ENCODE assay signal across 10 mouse cellular contexts in genomic region chr19:36927800-36928361, GRCm38 (mm10). TPM values are rescaled to one million over a fixed set of nuclear protein-coding genes. Genes with fewer than 3 reads are reported as not detected.
DNase-seq lines count a peak whose midpoint lies in the region; ATAC-seq and TF ChIP-seq lines count a peak whose summit lies in the region.
"Had no signal": no experiment of that assay in that cellular context is flagged by ENCODE, and none has a peak within 500 bp of the region (broad histone marks: within the 10 kb centered on the region; RNA-seq: fewer than 3 reads in every experiment).

No protein-coding gene starts in this region.

- DNase-seq in heart, postnatal 10 days, result no peak
- no peak for DNase-seq in midbrain, embryonic 10.5 days (ENCODE audit: low spot score)
- DNase-seq in midbrain, postnatal 0 days (ENCODE audit: low spot score), result no peak
- peak; percentile 47 for DNase-seq in splenic B cell, adult 2 months (ENCODE audit: low read depth, low spot score)
- no peak for DNase-seq in cerebellum, postnatal 14 days
- DNase-seq in lung, postnatal 10 days, result no peak
- DNase-seq: left cerebral cortex, postnatal 4 days had no signal

- H3K27me3 ChIP-seq in heart, embryonic 12.5 days (replicated peaks), result no peaks in the 10 kb centered on the region
- H3K27me3 ChIP-seq in midbrain, embryonic 10.5 days (ENCODE audit: low read depth, poor library complexity, severe bottlenecking), result no peaks in the 10 kb centered on the region
- H3K27me3 ChIP-seq in midbrain, postnatal 0 days (ENCODE audit: insufficient read depth, low read length), result no peaks in the 10 kb centered on the region
- H3K27me3 ChIP-seq in limb, embryonic 13.5 days, result no peaks in the 10 kb centered on the region
- no peaks in the 10 kb centered on the region for H3K27me3 ChIP-seq in splenic B cell, adult 2 months (ENCODE audit: control insufficient read depth, insufficient read depth, low read length, poor library complexity, severe bottlenecking)

- no peak for ATAC-seq in heart, embryonic 12.5 days (ENCODE audit: insufficient number of reproducible peaks, low FRiP score)
- no peak for ATAC-seq in midbrain, postnatal 0 days (ENCODE audit: low FRiP score)
- no peak for ATAC-seq in limb, embryonic 13.5 days (ENCODE audit: low FRiP score, low read depth)
- ATAC-seq: inflammation-experienced regulatory T-cells, adult 6 months had no signal

- WGBS in heart, embryonic 12.5 days, result 77% methylated on average over 6 of the region's 6 CpGs
- WGBS in midbrain, embryonic 10.5 days, result 86% methylated on average over 6 of the region's 6 CpGs
- WGBS in midbrain, postnatal 0 days, result 83% methylated on average over 6 of the region's 6 CpGs
- WGBS in limb, embryonic 13.5 days, result 69% methylated on average over 6 of the region's 6 CpGs

- no peak overlapping the region for H3K9ac ChIP-seq in heart, embryonic 12.5 days
- no peak overlapping the region for H3K9ac ChIP-seq in midbrain, postnatal 0 days (replicated peaks; ENCODE audit: low read length, poor library complexity, severe bottlenecking)
- no peak overlapping the region for H3K9ac ChIP-seq in limb, embryonic 13.5 days

- H3K4me2 ChIP-seq in heart, embryonic 12.5 days, result peak overlapping the region; percentile 78
- no peak overlapping the region for H3K4me2 ChIP-seq in midbrain, postnatal 0 days (ENCODE audit: low read depth, low read length, poor library complexity, severe bottlenecking)
- H3K4me2 ChIP-seq in limb, embryonic 13.5 days (replicated peaks), result peak overlapping the region; percentile 70

- intact Hi-C loops in heart, postnatal 10 days (cut with DNase I), result no loop called here

- peaks cover 19% of the 10 kb centered on the region for H3K4me1 ChIP-seq in heart, embryonic 12.5 days (replicated peaks)
- H3K4me1 ChIP-seq in midbrain, embryonic 10.5 days, result peaks cover 24% of the 10 kb centered on the region
- peaks cover 3% of the 10 kb centered on the region; the same call in 1 of the 2 replicates for H3K4me1 ChIP-seq in midbrain, postnatal 0 days (ENCODE audit: insufficient read depth, low read length)
- peaks cover 25% of the 10 kb centered on the region for H3K4me1 ChIP-seq in limb, embryonic 13.5 days

- H3K9me3 ChIP-seq in heart, embryonic 12.5 days (replicated peaks), result no peaks in the 10 kb centered on the region
- H3K9me3 ChIP-seq in midbrain, embryonic 10.5 days (replicated peaks), result no peaks in the 10 kb centered on the region
- no peaks in the 10 kb centered on the region for H3K9me3 ChIP-seq in midbrain, postnatal 0 days (ENCODE audit: low read length)
- H3K9me3 ChIP-seq in limb, embryonic 13.5 days, result no peaks in the 10 kb centered on the region

- H3K36me3 ChIP-seq in heart, embryonic 12.5 days, result no peaks in the 10 kb centered on the region
- H3K36me3 ChIP-seq in midbrain, embryonic 10.5 days, result peaks cover 6% of the 10 kb centered on the region; the same call in 1 of the 2 replicates
- H3K36me3 ChIP-seq in midbrain, postnatal 0 days (ENCODE audit: insufficient read depth, low read length), result no peaks in the 10 kb centered on the region
- no peaks in the 10 kb centered on the region for H3K36me3 ChIP-seq in limb, embryonic 13.5 days
- H3K36me3 ChIP-seq in splenic B cell, adult 2 months (ENCODE audit: control insufficient read depth, insufficient read depth, low read length, poor library complexity, severe bottlenecking), result no peaks in the 10 kb centered on the region

- no peak overlapping the region for H3K27ac ChIP-seq in heart, embryonic 12.5 days (ENCODE audit: poor library complexity, severe bottlenecking)
- H3K27ac ChIP-seq in midbrain, embryonic 10.5 days (replicated peaks), result no peak overlapping the region
- no peak overlapping the region for H3K27ac ChIP-seq in midbrain, postnatal 0 days (ENCODE audit: low read depth, low read length)
- H3K27ac ChIP-seq in limb, embryonic 13.5 days, result no peak overlapping the region

- TF ChIP-seq CTCF in midbrain, postnatal 0 days (IDR thresholded peaks at IDR 0.05), result no peak

- H3K4me3 ChIP-seq in heart, embryonic 12.5 days, result no peak overlapping the region
- peak overlapping the region; percentile 91; the same call in 1 of the 2 replicates for H3K4me3 ChIP-seq in midbrain, embryonic 10.5 days
- no peak overlapping the region for H3K4me3 ChIP-seq in midbrain, postnatal 0 days (ENCODE audit: low read depth, low read length)
- 0 out of 2 replicates have a peak overlapping the region, but pooled peaks have one; percentile 88 for H3K4me3 ChIP-seq in limb, embryonic 13.5 days

RNA-seq across cellular contexts. Expression of gene Btaf1, which starts 2.0 kb away (rescaled TPM):
- 13.8 and 14.1 TPM in 2 replicates for polyA plus RNA-seq in heart, embryonic 12.5 days (2016; fragmentation: Nextera tagmentation; extraction: Ambion mirVana)
- total RNA-seq in heart, postnatal 10 days (2021), result 10 to 100 TPM; 13.6 to 16.6 TPM
- 17.5 and 19.2 TPM in 2 replicates for polyA plus RNA-seq in midbrain, embryonic 10.5 days (2016; fragmentation: Nextera tagmentation; extraction: Ambion mirVana)
- total RNA-seq in midbrain, postnatal 0 days (2014; rRNA removed), result 16.4 and 24.4 TPM in 2 replicates
- polyA plus RNA-seq in midbrain, postnatal 0 days (2015; fragmentation: Nextera tagmentation; extraction: Ambion mirVana), result 2.9 and 3.5 TPM in 2 replicates
- 10.4 and 11.6 TPM in 2 replicates for polyA plus RNA-seq in limb, embryonic 13.5 days (2015; fragmentation: Nextera tagmentation; extraction: Ambion mirVana)

RNA-seq across cellular contexts. Expression of gene Fgfbp3, which starts 8.5 kb away (rescaled TPM):
- 5.2 and 5.3 TPM in 2 replicates for polyA plus RNA-seq in heart, embryonic 12.5 days (2016; fragmentation: Nextera tagmentation; extraction: Ambion mirVana)
- 1 to 10 TPM; 2.9 to 4.4 TPM for total RNA-seq in heart, postnatal 10 days (2021)
- polyA plus RNA-seq in midbrain, embryonic 10.5 days (2016; fragmentation: Nextera tagmentation; extraction: Ambion mirVana), result 23.9 and 33.3 TPM in 2 replicates
- 30.4 and 36.0 TPM in 2 replicates for total RNA-seq in midbrain, postnatal 0 days (2014; rRNA removed)
- polyA plus RNA-seq in midbrain, postnatal 0 days (2015; fragmentation: Nextera tagmentation; extraction: Ambion mirVana), result 28.7 and 30.5 TPM in 2 replicates
- polyA plus RNA-seq in limb, embryonic 13.5 days (2015; fragmentation: Nextera tagmentation; extraction: Ambion mirVana), result 5.5 and 8.1 TPM in 2 replicates

Comparison
In these comparisons a context has a peak if more than half of its experiments do, and no peak if none do; other contexts are left out.
1. H3K4me3 ChIP-seq: peak in midbrain, embryonic 10.5 days (single experiment) and limb, embryonic 13.5 days (single experiment); none in heart, embryonic 12.5 days (single experiment) and midbrain, postnatal 0 days (single experiment).